8 mouse cellular contexts compared by ENCODE assay signal in the genomic region with DNA sequence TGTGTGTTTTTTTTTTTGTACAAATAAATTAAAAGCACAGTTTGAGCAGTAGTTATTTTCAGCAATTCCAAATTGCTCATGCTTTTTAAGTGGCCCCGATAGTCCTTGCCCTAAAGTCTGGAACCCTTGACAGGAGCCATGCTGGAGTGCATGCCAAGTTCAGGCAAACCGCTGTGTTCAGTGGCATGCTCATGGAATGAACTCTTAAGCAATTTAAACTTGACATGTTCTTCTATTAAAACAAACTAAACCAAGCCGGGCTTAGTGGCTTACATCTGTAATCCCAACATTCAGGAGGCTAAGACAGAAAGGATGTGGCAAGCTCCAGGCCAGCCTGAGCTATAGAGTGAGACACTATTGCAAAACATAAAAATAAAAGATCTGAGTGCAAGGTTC. TPM values are rescaled to one million over a fixed set of nuclear protein-coding genes. Genes with fewer than 3 reads are reported as not detected.
DNase-seq lines count a peak whose midpoint lies in the region; ATAC-seq and TF ChIP-seq lines count a peak whose summit lies in the region.

No protein-coding gene starts in this region.

- H3K27ac ChIP-seq in kidney, embryonic 14.5 days (ENCODE audit: low read depth, low read length): no peak overlapping the region
- H3K27ac ChIP-seq in embryonic facial prominence, embryonic 10.5 days (replicated peaks): peak overlapping the region; percentile 80
- peak overlapping the region; percentile 48; the same call in 1 of the 2 replicates for H3K27ac ChIP-seq in hindbrain, postnatal 0 days
- no peak overlapping the region for H3K27ac ChIP-seq in midbrain, embryonic 14.5 days (replicated peaks; ENCODE audit: low read depth, low read length)

- no peaks in the 10 kb centered on the region for H3K27me3 ChIP-seq in kidney, embryonic 14.5 days (ENCODE audit: control insufficient read depth, insufficient read depth, low read length)
- peaks cover 28% of the 10 kb centered on the region for H3K27me3 ChIP-seq in embryonic facial prominence, embryonic 10.5 days (replicated peaks; ENCODE audit: low read depth, poor library complexity, severe bottlenecking)
- no peaks in the 10 kb centered on the region for H3K27me3 ChIP-seq in hindbrain, postnatal 0 days (ENCODE audit: insufficient read depth, low read length)
- H3K27me3 ChIP-seq in midbrain, embryonic 14.5 days (ENCODE audit: control insufficient read depth, insufficient read depth, low read length): no peaks in the 10 kb centered on the region; the same call in 1 of the 2 replicates

- H3K9ac ChIP-seq in kidney, embryonic 14.5 days (ENCODE audit: low read depth, low read length): peak overlapping the region; percentile 56; the same call in 1 of the 2 replicates
- H3K9ac ChIP-seq in hindbrain, postnatal 0 days (replicated peaks; ENCODE audit: low read length): peak overlapping the region; percentile 50; the same call in 1 of the 2 replicates
- H3K9ac ChIP-seq in midbrain, embryonic 14.5 days (replicated peaks; ENCODE audit: low read length): no peak overlapping the region; the same call in 1 of the 2 replicates

- H3K4me3 ChIP-seq in kidney, embryonic 14.5 days (ENCODE audit: low read length): peak overlapping the region; percentile 32
- H3K4me3 ChIP-seq in embryonic facial prominence, embryonic 10.5 days: peak overlapping the region; percentile 57
- H3K4me3 ChIP-seq in hindbrain, postnatal 0 days (ENCODE audit: low read length): peak overlapping the region; percentile 51
- H3K4me3 ChIP-seq in midbrain, embryonic 14.5 days (replicated peaks; ENCODE audit: low read depth, low read length): peak overlapping the region; percentile 38

- DNase-seq in kidney, postnatal 4 days: no peak
- no peak for DNase-seq in embryonic facial prominence, embryonic 10.5 days (ENCODE audit: low spot score)
- no peak for DNase-seq in hindbrain, postnatal 0 days (ENCODE audit: low spot score)
- DNase-seq in midbrain, embryonic 14.5 days: no peak
- no peak for DNase-seq in right cerebral cortex, postnatal 36 days (ENCODE audit: low spot score in 2 of 2)
- DNase-seq in cerebellum, postnatal 14 days: no peak

- H3K4me2 ChIP-seq in kidney, embryonic 14.5 days (replicated peaks; ENCODE audit: low read depth, low read length): peak overlapping the region; percentile 58
- peak overlapping the region; percentile 60 for H3K4me2 ChIP-seq in hindbrain, postnatal 0 days (ENCODE audit: low read depth, low read length)
- peak overlapping the region; percentile 59 for H3K4me2 ChIP-seq in midbrain, embryonic 14.5 days (ENCODE audit: low read length)

- no peaks in the 10 kb centered on the region for H3K36me3 ChIP-seq in kidney, embryonic 14.5 days (ENCODE audit: control insufficient read depth, insufficient read depth, low read length)
- H3K36me3 ChIP-seq in embryonic facial prominence, embryonic 10.5 days (replicated peaks): no peaks in the 10 kb centered on the region
- no peaks in the 10 kb centered on the region for H3K36me3 ChIP-seq in hindbrain, postnatal 0 days (ENCODE audit: insufficient read depth, low read length)
- no peaks in the 10 kb centered on the region for H3K36me3 ChIP-seq in midbrain, embryonic 14.5 days (ENCODE audit: control insufficient read depth, insufficient read depth, low read length)

- no peak for ATAC-seq in kidney, embryonic 14.5 days (ENCODE audit: low FRiP score, low TSS enrichment)
- ATAC-seq in hindbrain, postnatal 0 days: no peak
- no peak for ATAC-seq in midbrain, embryonic 14.5 days (ENCODE audit: low FRiP score, low TSS enrichment)
- ATAC-seq in activated CD4-positive, CD25-positive, alpha-beta regulatory T cell, adult 4 months: no peak

- WGBS in kidney, embryonic 14.5 days: 36% methylated on average over 3 of the region's 3 CpGs
- WGBS in embryonic facial prominence, embryonic 10.5 days: 44% methylated on average over 3 of the region's 3 CpGs
- WGBS in hindbrain, postnatal 0 days: 29% methylated on average over 3 of the region's 3 CpGs
- WGBS in midbrain, embryonic 14.5 days: 27% methylated on average over 3 of the region's 3 CpGs

- no peak for TF ChIP-seq CTCF in hindbrain, postnatal 0 days (IDR thresholded peaks at IDR 0.05; ENCODE audit: low read depth)

- H3K4me1 ChIP-seq in kidney, embryonic 14.5 days (ENCODE audit: control insufficient read depth, insufficient read depth, low read length): no peaks in the 10 kb centered on the region
- peaks cover 8% of the 10 kb centered on the region; the same call in 1 of the 2 replicates for H3K4me1 ChIP-seq in embryonic facial prominence, embryonic 10.5 days
- H3K4me1 ChIP-seq in hindbrain, postnatal 0 days (ENCODE audit: insufficient read depth, low read length): no peaks in the 10 kb centered on the region
- no peaks in the 10 kb centered on the region for H3K4me1 ChIP-seq in midbrain, embryonic 14.5 days (ENCODE audit: control insufficient read depth, insufficient read depth, low read length)

- H3K9me3 ChIP-seq in kidney, embryonic 14.5 days (ENCODE audit: control insufficient read depth, low read length): no peaks in the 10 kb centered on the region
- no peaks in the 10 kb centered on the region; the same call in 1 of the 2 replicates for H3K9me3 ChIP-seq in embryonic facial prominence, embryonic 10.5 days
- H3K9me3 ChIP-seq in hindbrain, postnatal 0 days (ENCODE audit: low read length): no peaks in the 10 kb centered on the region
- no peaks in the 10 kb centered on the region for H3K9me3 ChIP-seq in midbrain, embryonic 14.5 days (ENCODE audit: control insufficient read depth, low read length)

RNA-seq across cellular contexts. Expression of a gene that starts 11.8 kb away (rescaled TPM):
- 3.0 and 4.5 TPM in 2 replicates for polyA plus RNA-seq in kidney, embryonic 14.5 days (2014; fragmentation: Nextera tagmentation; extraction: Ambion mirVana)
- polyA plus RNA-seq in embryonic facial prominence, embryonic 10.5 days (2016; fragmentation: Nextera tagmentation; extraction: Ambion mirVana): 6.0 and 7.7 TPM in 2 replicates
- total RNA-seq in hindbrain, postnatal 0 days (2014; rRNA removed): 8.8 and 9.3 TPM in 2 replicates
- 2.8 and 3.1 TPM in 2 replicates for polyA plus RNA-seq in hindbrain, postnatal 0 days (2015; fragmentation: Nextera tagmentation; extraction: Ambion mirVana)
- 2.1 and 3.1 TPM in 2 replicates for polyA plus RNA-seq in midbrain, embryonic 14.5 days (2014; fragmentation: Nextera tagmentation; extraction: Ambion mirVana)
- polyA plus RNA-seq in activated CD4-positive, CD25-positive, alpha-beta regulatory T cell, adult 4 months (2017; shearing (Covaris generic)): 1 to 10 TPM; 1.0 to 1.7 TPM

Comparison
In these comparisons a context has a peak if more than half of its experiments do, and no peak if none do; other contexts are left out.
1. H3K27ac ChIP-seq: peak in embryonic facial prominence, embryonic 10.5 days (single experiment) and hindbrain, postnatal 0 days (single experiment); none in kidney, embryonic 14.5 days (single experiment) and midbrain, embryonic 14.5 days (single experiment).
2. Peak in every context shown above with its lines, with median percentiles within 50 percentile points of each other: H3K4me2 ChIP-seq and H3K4me3 ChIP-seq.